Mouse (Mus musculus) embryonic facial prominence, embryonic 15.5 days (tissue): ENCODE results near the gene Rpl41. TPM values are rescaled to one million over a fixed set of nuclear protein-coding genes. Genes with fewer than 3 reads are reported as not detected.
"Not testable (repeated sequence)": the region's sequence is repeated elsewhere in the genome, so short reads cannot be mapped to it uniquely, and the experiment has no call there.

Experiments used
- ATAC-seq: fragments of 200-750 bp; cut with Nextera tagmentation; 2 replicates; pipeline ENCODE4 v1.8.0; 2017; ENCODE audit warnings: low read depth, moderate TSS enrichment; ENCODE audit not compliant: insufficient number of reproducible peaks, low FRiP score, low TSS enrichment
- H3K27ac ChIP-seq: fragments of 300-500 bp; sonication (generic); replicated peaks from 2 replicates; pipeline ENCODE4 v1.5.1; 2015; ENCODE audit warnings: mild to moderate bottlenecking, inconsistent platforms
- H3K27me3 ChIP-seq: fragments of 300-500 bp; sonication (generic); 2 replicates; pipeline ENCODE4 v1.6.1; 2015; ENCODE audit warnings: inconsistent platforms
- H3K36me3 ChIP-seq: fragments of 300-500 bp; sonication (generic); 2 replicates; pipeline ENCODE4 v1.6.1; 2015; ENCODE audit warnings: mild to moderate bottlenecking, inconsistent platforms
- H3K4me1 ChIP-seq: fragments of 300-500 bp; sonication (generic); 2 replicates; pipeline ENCODE4 v1.6.1; 2015; ENCODE audit warnings: inconsistent platforms
- H3K4me2 ChIP-seq: fragments of 300-500 bp; sonication (generic); replicated peaks from 2 replicates; pipeline ENCODE4 v1.6.1; 2015; ENCODE audit warnings: mild to moderate bottlenecking, inconsistent platforms
- H3K4me3 ChIP-seq: fragments of 300-500 bp; sonication (generic); replicated peaks from 2 replicates; pipeline ENCODE4 v1.5.1; 2015; ENCODE audit warnings: mild to moderate bottlenecking, inconsistent platforms
- H3K9ac ChIP-seq: fragments of 300-500 bp; sonication (generic); 2 replicates; pipeline ENCODE4 v1.6.1; 2015; ENCODE audit warnings: inconsistent platforms
- H3K9me3 ChIP-seq: fragments of 300-500 bp; sonication (generic); replicated peaks from 2 replicates; pipeline ENCODE4 v1.6.1; 2016; ENCODE audit warnings: inconsistent platforms
- WGBS: fragments of 180-500 bp; shearing (Covaris S2); methylation state at CpG from one replicate; pipeline ENCODE4 v1.1.7; 2015; 5-methylcytosine and 5-hydroxymethylcytosine counted together
- polyA plus RNA-seq: library from polyadenylated mRNA; unstranded; fragments of >200 nt; fragmentation: Nextera tagmentation; extraction: Ambion mirVana; gene quantifications from 2 replicates; pipeline ENCODE4 v1.2.1, GENCODE M21; 2015

The Rpl41 gene
- polyA plus RNA-seq, 1 experiment from 2014 or later: 4,202 TPM

DNA sequence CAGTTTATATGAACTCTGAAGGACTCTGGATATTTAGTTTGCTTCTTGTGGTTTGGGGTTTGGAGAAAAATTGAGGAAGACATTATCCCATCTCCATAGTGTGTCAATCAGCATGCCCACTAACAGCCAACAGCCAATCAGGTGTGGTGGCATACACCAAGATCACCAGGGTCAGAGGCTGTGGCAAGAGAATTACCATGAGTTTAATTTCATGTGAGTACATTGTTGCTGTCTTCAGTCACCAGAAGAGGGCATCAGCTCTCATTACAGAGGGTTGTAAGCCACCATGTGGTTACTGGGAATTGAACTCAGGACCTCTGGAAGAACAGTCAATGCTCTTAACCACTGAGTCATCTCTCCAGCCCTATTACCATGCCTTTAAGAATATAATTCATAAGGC lies 7.2 kb upstream of the Rpl41 start:
- no peaks in the 10 kb centered on the region for H3K9me3 ChIP-seq
- peaks cover 39% of the 10 kb centered on the region for H3K36me3 ChIP-seq
- no peak overlapping the region for H3K4me3 ChIP-seq
- H3K27me3 ChIP-seq: no peaks in the 10 kb centered on the region
- no peak overlapping the region for H3K4me2 ChIP-seq
- no peak overlapping the region for H3K9ac ChIP-seq
- no peaks in the 10 kb centered on the region for H3K4me1 ChIP-seq
- H3K27ac ChIP-seq: no peak overlapping the region
- no peak for ATAC-seq

DNA sequence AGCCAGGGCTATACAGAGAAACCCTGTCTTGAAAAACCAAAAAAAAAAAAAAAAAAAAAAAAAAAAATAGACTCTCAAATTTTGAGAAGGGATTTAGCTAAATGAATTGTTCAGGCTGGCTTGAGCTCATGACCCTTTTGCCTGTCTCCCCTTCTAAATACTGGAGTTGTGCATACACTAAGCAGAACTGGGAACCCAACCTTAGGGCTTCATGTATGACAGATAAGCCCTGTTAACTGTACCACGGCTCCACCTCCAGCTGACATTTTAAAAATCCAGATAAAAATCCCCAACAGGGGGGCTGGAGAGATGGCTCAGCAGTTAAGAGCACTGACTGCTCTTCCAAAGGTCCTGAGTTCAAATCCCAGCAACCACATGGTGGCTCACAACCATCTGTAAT lies 6.5 kb upstream of the Rpl41 start:
- H3K9me3 ChIP-seq, ATAC-seq, H3K4me2 ChIP-seq, H3K4me3 ChIP-seq, H3K27me3 ChIP-seq, H3K27ac ChIP-seq, H3K4me1 ChIP-seq, H3K9ac ChIP-seq: not testable (repeated sequence)
- H3K36me3 ChIP-seq: peaks cover 32% of the 10 kb centered on the region
- 76% methylated on average over 1 of the region's 1 CpGs for WGBS

DNA sequence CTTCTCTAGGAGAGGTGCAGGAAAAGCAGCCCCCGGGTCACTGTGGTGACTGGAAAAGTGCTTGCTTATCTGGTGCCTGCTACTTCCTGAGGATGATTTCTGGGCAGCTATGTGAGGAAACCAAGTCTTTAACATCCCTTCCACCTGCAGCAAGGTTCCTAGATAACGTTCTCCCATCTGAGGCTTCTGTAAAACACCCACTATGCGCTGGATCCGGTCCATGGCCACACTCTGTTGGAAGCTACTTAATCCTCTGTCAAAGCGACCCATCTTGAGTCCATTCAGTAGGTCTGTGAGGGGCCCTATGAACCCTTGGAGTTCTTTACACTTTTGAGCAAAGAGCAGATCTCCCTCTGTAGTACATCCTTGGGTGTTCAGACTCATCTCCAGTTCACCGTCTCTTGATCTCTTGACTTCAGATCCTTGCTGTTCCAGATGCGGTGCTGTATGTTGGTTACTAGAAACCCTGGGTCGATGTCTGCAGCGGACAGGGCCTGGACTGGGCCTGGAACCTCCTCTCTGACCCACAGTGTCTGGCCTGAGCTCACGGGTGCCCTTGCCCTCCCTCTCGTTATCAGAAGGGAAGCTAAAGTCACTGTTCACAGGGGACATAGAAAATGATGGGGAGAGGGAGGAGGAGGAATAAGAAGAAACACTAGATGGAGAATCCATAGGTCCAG lies 1.2 kb upstream of the Rpl41 start:
- not testable (repeated sequence) for H3K27me3 ChIP-seq, H3K36me3 ChIP-seq, H3K4me3 ChIP-seq, H3K4me2 ChIP-seq, H3K9ac ChIP-seq, ATAC-seq, H3K9me3 ChIP-seq, H3K27ac ChIP-seq
- H3K4me1 ChIP-seq: peaks cover 13% of the 10 kb centered on the region; the same call in 1 of the 2 replicates
- 87% methylated on average over 11 of the region's 11 CpGs for WGBS

DNA sequence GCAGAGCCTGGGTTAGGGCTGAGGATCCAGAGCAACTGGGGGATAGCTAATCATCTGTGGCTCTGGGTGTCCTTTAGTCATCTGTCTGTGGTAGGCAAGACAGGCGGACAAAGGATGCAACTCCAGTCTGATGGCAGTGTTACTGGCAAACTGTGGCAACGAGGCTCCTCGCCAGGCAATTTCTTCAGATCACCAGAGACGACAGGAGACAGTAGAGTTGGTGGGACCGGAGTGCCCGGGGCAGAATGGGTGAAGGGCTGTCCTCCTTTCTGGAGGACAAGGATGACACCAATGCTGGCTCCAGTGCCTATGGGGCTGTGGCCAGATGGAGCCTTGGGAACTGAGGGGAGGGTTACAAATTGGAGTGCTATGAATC lies 565 bp upstream of the Rpl41 start:
- not testable (repeated sequence) for H3K9ac ChIP-seq, H3K36me3 ChIP-seq, H3K27me3 ChIP-seq, ATAC-seq, H3K9me3 ChIP-seq
- Histone ChIP-seq H3K4me3 (peak overlapping the region; percentile 80; the same call in 1 of the 2 replicates), H3K27ac (peak overlapping the region; percentile 69), H3K4me1 (peaks cover 13% of the 10 kb centered on the region; the same call in 1 of the 2 replicates), H3K4me2 (peak overlapping the region; percentile 81; the same call in 1 of the 2 replicates)
- 58% methylated on average over 6 of the region's 6 CpGs for WGBS

DNA sequence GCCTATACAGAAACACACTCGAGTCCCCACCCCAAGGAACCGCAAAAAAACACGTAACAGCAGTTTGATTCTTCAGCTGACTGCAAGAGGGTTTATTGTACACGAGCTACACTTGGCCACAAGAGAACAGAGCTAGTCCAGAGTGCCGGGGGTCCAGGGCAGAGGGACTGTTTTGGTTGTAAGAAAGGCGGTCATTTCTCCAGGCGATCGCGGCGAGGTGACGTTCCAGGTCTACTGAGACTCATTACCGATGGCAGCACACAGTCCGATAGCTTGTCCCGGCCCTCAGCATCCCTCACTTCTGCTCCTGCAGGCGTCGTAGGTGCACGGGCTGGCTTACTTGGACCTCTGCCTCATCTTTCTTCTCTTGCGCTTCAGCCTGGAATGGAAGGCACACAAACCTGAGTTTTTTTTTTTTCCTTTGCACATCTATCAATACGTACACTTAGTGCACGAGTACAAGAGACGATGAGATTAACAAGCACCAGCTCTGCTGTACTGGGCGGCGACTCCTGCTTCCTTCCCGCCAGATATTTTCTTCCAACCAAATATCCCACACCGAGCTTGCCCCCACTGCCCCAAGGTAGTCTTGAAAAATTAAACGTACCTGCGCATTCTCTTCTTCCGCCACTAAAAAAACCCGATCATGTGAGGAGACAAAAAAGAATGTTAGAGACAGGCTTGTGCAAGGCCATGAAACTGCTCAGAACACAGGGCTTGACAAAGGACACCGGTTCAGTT lies 884 bp downstream of the Rpl41 start:
- H3K9ac ChIP-seq: peak overlapping the region; percentile 79
- peak overlapping the region; percentile 81 for H3K4me2 ChIP-seq
- peak overlapping the region; percentile 80 for H3K4me3 ChIP-seq
- H3K27me3 ChIP-seq, ATAC-seq, H3K9me3 ChIP-seq: not testable (repeated sequence)
- H3K4me1 ChIP-seq: peaks cover 13% of the 10 kb centered on the region; the same call in 1 of the 2 replicates
- peak overlapping the region; percentile 97 for H3K27ac ChIP-seq
- under 1% methylated on average over 30 of the region's 30 CpGs for WGBS
- H3K36me3 ChIP-seq: peaks cover 24% of the 10 kb centered on the region

- WGBS: under 1% methylated on average over 43 of the region's 50 CpGs
- H3K36me3 ChIP-seq: peaks cover 31% of the 10 kb centered on the region
- peak within 1 kb of the TSS; percentile 97 for H3K27ac ChIP-seq
- peak within 1 kb of the TSS; percentile 81 for H3K4me2 ChIP-seq
- peak; percentile 93 for ATAC-seq
- H3K27me3 ChIP-seq: no peaks in the 10 kb centered on the region
- peaks cover 13% of the 10 kb centered on the region; the same call in 1 of the 2 replicates for H3K4me1 ChIP-seq
- peak within 1 kb of the TSS; percentile 80 for H3K4me3 ChIP-seq
- peak within 1 kb of the TSS; percentile 79 for H3K9ac ChIP-seq
- no peaks in the 10 kb centered on the region for H3K9me3 ChIP-seq
Measured at GRCm38 (mm10) chr10:128547361-128548032, 1.6 kb downstream of the Rpl41 start, which contains the start of gene Zc3h10. Gene Zc3h10 (minus strand): TSS chr10:128547774.

DNA sequence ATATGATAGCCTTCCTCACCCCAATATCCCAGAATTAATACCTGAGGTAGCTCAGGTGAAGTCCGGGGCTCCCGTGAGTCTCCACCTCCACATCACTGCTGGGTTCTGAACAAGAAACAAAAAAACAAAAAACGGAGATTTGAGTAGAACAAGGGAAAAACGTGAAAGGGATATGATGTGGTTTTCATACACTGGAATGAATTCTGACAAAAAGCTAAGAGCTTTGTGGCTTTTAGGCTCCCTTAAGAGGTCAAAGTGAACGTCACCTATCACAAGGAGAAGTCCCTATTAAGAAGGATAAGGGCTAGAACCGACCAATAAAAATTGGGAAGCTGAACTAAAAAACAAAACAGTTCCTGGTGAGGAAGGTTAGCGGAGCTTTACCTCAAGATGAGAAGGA lies 2.3 kb downstream of the Rpl41 start:
- peaks cover 35% of the 10 kb centered on the region for H3K36me3 ChIP-seq
- peak overlapping the region; percentile 80 for H3K4me3 ChIP-seq
- H3K27me3 ChIP-seq: no peaks in the 10 kb centered on the region
- peak overlapping the region; percentile 81 for H3K4me2 ChIP-seq
- peak overlapping the region; percentile 95 for H3K27ac ChIP-seq
- ATAC-seq: no peak
- peaks cover 13% of the 10 kb centered on the region; the same call in 1 of the 2 replicates for H3K4me1 ChIP-seq
- 13% methylated on average over 7 of the region's 7 CpGs for WGBS
- peak overlapping the region; percentile 79 for H3K9ac ChIP-seq
- no peaks in the 10 kb centered on the region for H3K9me3 ChIP-seq

GRCm38 (mm10) chr10:128546361-128546760 lies 2.7 kb downstream of the Rpl41 start:
- 11% methylated on average over 4 of the region's 4 CpGs for WGBS
- Histone ChIP-seq H3K9ac (no peak overlapping the region; the same call in none of the 2 replicates), H3K4me2 (peak overlapping the region; percentile 81)

GRCm38 (mm10) chr10:128545570-128545898 lies 3.6 kb downstream of the Rpl41 start:
- Histone ChIP-seq H3K4me3 (no peak overlapping the region), H3K27me3 (no peaks in the 10 kb centered on the region), H3K4me1 (peaks cover 13% of the 10 kb centered on the region; the same call in 1 of the 2 replicates), H3K9me3 (no peaks in the 10 kb centered on the region), H3K4me2 (no peak overlapping the region), H3K9ac (no peak overlapping the region), H3K27ac (no peak overlapping the region), H3K36me3 (peaks cover 41% of the 10 kb centered on the region)
- no peak for ATAC-seq
- 91% methylated on average over 3 of the region's 3 CpGs for WGBS

More at GRCm38 (mm10) chr10:128546361-128546760, 2.7 kb downstream of the Rpl41 start:
- peak overlapping the region; percentile 80 for H3K4me3 ChIP-seq
- H3K4me1 ChIP-seq: peaks cover 13% of the 10 kb centered on the region; the same call in 1 of the 2 replicates
- H3K36me3 ChIP-seq: peaks cover 36% of the 10 kb centered on the region
- H3K27ac ChIP-seq: peak overlapping the region; percentile 95
- H3K9me3 ChIP-seq: no peaks in the 10 kb centered on the region
- no peaks in the 10 kb centered on the region for H3K27me3 ChIP-seq
- ATAC-seq: no peak

DNA sequence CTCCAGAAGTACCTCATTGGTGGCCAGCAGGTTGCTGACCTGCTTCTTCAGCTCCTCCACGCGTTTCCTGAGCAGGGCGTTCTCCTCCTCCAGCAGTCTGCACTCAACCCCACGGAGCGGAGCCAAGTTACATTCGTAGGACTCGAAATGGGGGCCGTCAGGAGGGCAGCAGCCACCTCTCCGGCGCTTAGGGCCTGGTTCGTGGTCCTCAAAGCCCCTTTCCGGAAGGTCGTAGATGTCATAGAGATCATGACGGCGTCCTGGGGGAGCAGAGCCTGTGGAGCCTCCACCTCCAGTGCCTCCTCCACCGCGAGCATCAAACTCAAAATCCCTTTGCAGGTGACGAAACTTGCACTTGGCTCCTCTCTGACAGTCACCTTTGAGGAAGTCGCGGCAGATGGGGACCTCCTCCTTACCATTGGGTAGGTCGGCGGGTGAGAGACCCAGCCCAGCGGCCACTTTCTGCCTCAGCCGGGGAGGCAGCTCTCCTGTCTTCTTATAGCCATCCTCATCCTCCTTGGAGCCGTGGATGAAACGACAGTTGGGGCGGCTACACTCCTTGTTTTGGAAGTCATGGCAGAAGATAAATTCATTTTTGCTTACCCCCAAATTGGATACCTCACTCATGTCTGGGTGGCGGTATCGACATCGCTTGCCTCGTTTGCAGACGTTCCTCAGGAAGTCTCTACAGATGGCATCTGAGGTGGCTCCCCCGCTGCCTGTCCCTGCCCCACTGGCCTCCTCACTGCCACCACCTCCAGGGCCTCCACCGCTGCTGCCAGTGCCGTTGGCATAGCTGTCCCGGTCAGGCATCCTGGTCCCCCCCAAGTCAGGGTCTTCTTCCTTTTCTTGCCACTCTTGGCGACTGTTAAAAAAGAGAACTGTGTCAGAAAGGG lies 4.2 kb downstream of the Rpl41 start:
- WGBS: 94% methylated on average over 37 of the region's 37 CpGs
- no peak for ATAC-seq

More for the DNA sequence above, 4.2 kb downstream of the Rpl41 start:
- peaks cover 41% of the 10 kb centered on the region for H3K36me3 ChIP-seq
- H3K4me2 ChIP-seq: no peak overlapping the region
- H3K9ac ChIP-seq: no peak overlapping the region
- H3K27me3 ChIP-seq: no peaks in the 10 kb centered on the region
- peaks cover 13% of the 10 kb centered on the region; the same call in 1 of the 2 replicates for H3K4me1 ChIP-seq
- no peaks in the 10 kb centered on the region for H3K9me3 ChIP-seq
- no peak overlapping the region for H3K4me3 ChIP-seq
- H3K27ac ChIP-seq: no peak overlapping the region
